Mouse (Mus musculus): ENCODE results near the gene Kif16b. TPM values are rescaled to one million over a fixed set of nuclear protein-coding genes. Genes with fewer than 3 reads are reported as not detected.

Gene Kif16b
- polyA plus RNA-seq, 1 experiment: 6.8 TPM

DNA sequence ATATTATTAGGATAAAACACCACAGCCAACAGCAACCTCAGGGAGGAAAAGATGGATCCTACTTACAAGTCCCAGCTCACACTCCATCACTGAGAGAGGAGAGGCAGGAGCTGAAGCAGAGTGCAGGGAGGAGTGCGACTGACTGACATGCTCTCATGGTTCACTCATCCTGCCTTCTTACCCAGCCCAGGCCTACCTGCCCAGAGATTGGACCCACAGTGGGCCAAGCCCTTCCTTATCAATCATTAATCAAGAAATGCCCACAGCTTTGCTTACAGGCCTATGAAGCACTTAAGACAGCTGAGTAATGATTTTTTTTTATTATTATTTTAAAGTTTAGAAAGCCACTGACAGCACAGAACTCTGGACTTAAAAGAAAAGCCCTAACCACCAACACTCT, 7.6 kb downstream of the Kif16b start:
- TF ChIP-seq POLR2A (IDR thresholded peaks at IDR 0.05; ENCODE audit: borderline replicate concordance, extremely low read depth, insufficient read depth, insufficient read length, poor library complexity, severe bottlenecking) (no peak), CTCF (IDR thresholded peaks at IDR 0.05; ENCODE audit: borderline replicate concordance, extremely low read depth, insufficient read depth, insufficient read length) (no peak)
- DNase-seq (ENCODE audit: low read depth): no peak

GRCm38 (mm10) chr2:142891283-142891682, 10.0 kb downstream of the Kif16b start:
- TF ChIP-seq POLR2A (IDR thresholded peaks at IDR 0.05; ENCODE audit: borderline replicate concordance, extremely low read depth, insufficient read depth, insufficient read length, poor library complexity, severe bottlenecking) (no peak), CTCF (IDR thresholded peaks at IDR 0.05; ENCODE audit: borderline replicate concordance, extremely low read depth, insufficient read depth, insufficient read length) (no peak)
- DNase-seq (ENCODE audit: low read depth): no peak

DNA sequence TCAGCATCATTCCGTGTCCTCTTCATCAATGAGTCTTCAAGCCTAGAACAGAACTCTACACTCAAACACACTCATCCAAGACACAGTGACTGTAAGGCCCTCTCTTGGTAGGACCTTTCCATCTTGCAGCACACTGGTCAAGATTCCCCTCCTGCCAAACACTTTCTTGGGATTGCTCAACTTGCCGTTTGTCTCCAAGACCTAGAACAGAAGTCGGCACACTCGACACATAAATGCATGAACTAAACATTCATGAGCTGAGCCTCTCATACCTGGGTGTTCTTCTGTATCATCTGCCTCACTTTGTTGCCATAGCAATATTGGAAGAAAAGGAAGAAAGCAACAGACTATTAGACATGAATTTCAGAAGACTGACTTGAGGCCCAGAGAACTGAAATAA, 16.9 kb downstream of the Kif16b start:
- no peak for TF ChIP-seq POLR2A (IDR thresholded peaks at IDR 0.05; ENCODE audit: borderline replicate concordance, extremely low read depth, insufficient read depth, insufficient read length, poor library complexity, severe bottlenecking)
- no peak for TF ChIP-seq CTCF (IDR thresholded peaks at IDR 0.05; ENCODE audit: borderline replicate concordance, extremely low read depth, insufficient read depth, insufficient read length)
- no peak for DNase-seq (ENCODE audit: low read depth)

- no peak for DNase-seq (ENCODE audit: low read depth)
- TF ChIP-seq CTCF (IDR thresholded peaks at IDR 0.05; ENCODE audit: borderline replicate concordance, extremely low read depth, insufficient read depth, insufficient read length) (no peak), POLR2A (IDR thresholded peaks at IDR 0.05; ENCODE audit: borderline replicate concordance, extremely low read depth, insufficient read depth, insufficient read length, poor library complexity, severe bottlenecking) (no peak)
Observed at GRCm38 (mm10) chr2:142883625-142883994, 17.7 kb downstream of the Kif16b start.

- TF ChIP-seq POLR2A (IDR thresholded peaks at IDR 0.05; ENCODE audit: borderline replicate concordance, extremely low read depth, insufficient read depth, insufficient read length, poor library complexity, severe bottlenecking) (no peak), CTCF (IDR thresholded peaks at IDR 0.05; ENCODE audit: borderline replicate concordance, extremely low read depth, insufficient read depth, insufficient read length) (no peak)
- DNase-seq (ENCODE audit: low read depth): no peak
Observed at GRCm38 (mm10) chr2:142882871-142883624, 18.3 kb downstream of the Kif16b start.

- TF ChIP-seq POLR2A (IDR thresholded peaks at IDR 0.05; ENCODE audit: borderline replicate concordance, extremely low read depth, insufficient read depth, insufficient read length, poor library complexity, severe bottlenecking) (no peak), CTCF (IDR thresholded peaks at IDR 0.05; ENCODE audit: borderline replicate concordance, extremely low read depth, insufficient read depth, insufficient read length) (no peak)
Observed at GRCm38 (mm10) chr2:142882466-142882865, 18.9 kb downstream of the Kif16b start.

GRCm38 (mm10) chr2:142881177-142881576, 20.2 kb downstream of the Kif16b start:
- no peak for TF ChIP-seq POLR2A (IDR thresholded peaks at IDR 0.05; ENCODE audit: borderline replicate concordance, extremely low read depth, insufficient read depth, insufficient read length, poor library complexity, severe bottlenecking)
- no peak for TF ChIP-seq CTCF (IDR thresholded peaks at IDR 0.05; ENCODE audit: borderline replicate concordance, extremely low read depth, insufficient read depth, insufficient read length)
- no peak for DNase-seq (ENCODE audit: low read depth)

More at GRCm38 (mm10) chr2:142882466-142882865, 18.9 kb downstream of the Kif16b start:
- DNase-seq (ENCODE audit: low read depth): no peak

GRCm38 (mm10) chr2:142879257-142879818, 22.0 kb downstream of the Kif16b start:
- no peak for DNase-seq (ENCODE audit: low read depth)
- TF ChIP-seq CTCF (IDR thresholded peaks at IDR 0.05; ENCODE audit: borderline replicate concordance, extremely low read depth, insufficient read depth, insufficient read length) (no peak), POLR2A (IDR thresholded peaks at IDR 0.05; ENCODE audit: borderline replicate concordance, extremely low read depth, insufficient read depth, insufficient read length, poor library complexity, severe bottlenecking) (no peak)

GRCm38 (mm10) chr2:142876636-142877035, 24.7 kb downstream of the Kif16b start:
- TF ChIP-seq POLR2A (IDR thresholded peaks at IDR 0.05; ENCODE audit: borderline replicate concordance, extremely low read depth, insufficient read depth, insufficient read length, poor library complexity, severe bottlenecking): no peak
- no peak for TF ChIP-seq CTCF (IDR thresholded peaks at IDR 0.05; ENCODE audit: borderline replicate concordance, extremely low read depth, insufficient read depth, insufficient read length)
- DNase-seq (ENCODE audit: low read depth): no peak

DNA sequence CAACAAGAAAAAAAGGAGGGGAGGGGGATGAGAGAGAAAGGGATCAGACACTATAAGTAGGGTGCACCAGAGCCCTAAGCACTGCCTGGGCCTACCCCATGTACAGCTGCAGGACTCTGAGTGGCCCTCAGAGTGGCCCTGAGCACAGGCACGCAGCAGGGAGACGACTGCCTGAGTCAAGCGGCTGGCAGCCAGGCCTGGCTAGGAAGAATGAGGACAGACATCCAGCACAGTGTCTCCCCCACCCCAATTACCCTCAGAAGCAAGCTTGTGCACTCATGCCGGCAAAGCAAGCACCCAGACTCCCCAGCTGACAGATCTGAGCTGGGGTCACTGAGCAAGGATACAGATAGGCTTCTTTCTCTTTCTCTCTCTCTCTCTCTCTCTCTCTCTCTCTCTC, 25.4 kb downstream of the Kif16b start:
- DNase-seq (ENCODE audit: low read depth): no peak
- TF ChIP-seq POLR2A (IDR thresholded peaks at IDR 0.05; ENCODE audit: borderline replicate concordance, extremely low read depth, insufficient read depth, insufficient read length, poor library complexity, severe bottlenecking) (no peak), CTCF (IDR thresholded peaks at IDR 0.05; ENCODE audit: borderline replicate concordance, extremely low read depth, insufficient read depth, insufficient read length) (no peak)

- DNase-seq (ENCODE audit: low read depth): no peak
- TF ChIP-seq POLR2A (IDR thresholded peaks at IDR 0.05; ENCODE audit: borderline replicate concordance, extremely low read depth, insufficient read depth, insufficient read length, poor library complexity, severe bottlenecking): no peak
Observed at GRCm38 (mm10) chr2:142874562-142874961, 26.8 kb downstream of the Kif16b start.

DNA sequence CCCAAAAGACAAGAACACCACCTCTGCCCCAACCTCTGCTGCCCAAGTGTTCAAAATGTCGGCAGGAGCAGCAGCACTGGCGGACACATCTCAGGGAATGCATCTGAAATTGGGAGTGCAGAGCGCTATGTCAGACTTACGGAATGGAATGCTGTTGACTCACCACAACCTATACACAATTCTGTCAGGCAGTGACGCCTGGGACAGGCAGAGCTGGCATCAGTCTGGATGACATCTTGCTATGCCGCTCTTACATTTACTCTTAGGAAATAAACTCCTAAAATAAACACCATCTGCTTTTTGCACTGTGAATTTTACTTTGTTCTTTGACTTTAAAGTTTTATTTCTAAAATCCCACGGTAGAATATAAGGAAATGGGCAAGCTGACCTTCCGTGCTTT, 31.3 kb downstream of the Kif16b start:
- DNase-seq (ENCODE audit: low read depth): peak; percentile 26
- no peak for TF ChIP-seq CTCF (IDR thresholded peaks at IDR 0.05; ENCODE audit: borderline replicate concordance, extremely low read depth, insufficient read depth, insufficient read length)
- TF ChIP-seq POLR2A (IDR thresholded peaks at IDR 0.05; ENCODE audit: borderline replicate concordance, extremely low read depth, insufficient read depth, insufficient read length, poor library complexity, severe bottlenecking): no peak

All from brain, embryonic 14.5 days (tissue).